In the genomic region with DNA sequence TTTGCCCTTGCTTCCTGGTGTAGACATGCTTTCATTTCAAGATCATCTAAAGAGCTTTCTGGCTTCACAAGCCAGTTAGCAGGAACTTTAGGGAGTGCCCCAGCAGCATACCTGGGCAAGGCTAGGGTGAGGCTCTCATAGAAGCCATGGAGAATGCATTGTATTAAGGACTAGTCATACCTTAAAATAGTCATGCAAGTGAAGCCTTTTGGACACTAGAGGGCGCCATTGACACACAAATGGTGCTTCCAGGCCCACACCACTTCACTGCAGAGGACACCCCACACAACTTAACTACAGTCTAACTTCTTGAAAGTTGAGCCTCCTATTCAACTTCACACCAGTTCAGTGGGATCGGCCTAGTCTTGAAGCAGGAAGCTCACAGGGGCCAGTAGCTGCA, we compare ENCODE assay signal across 7 mouse cellular contexts. TPM values are rescaled to one million over a fixed set of nuclear protein-coding genes. Genes with fewer than 3 reads are reported as not detected.
DNase-seq lines count a peak whose midpoint lies in the region; ATAC-seq lines count a peak whose summit lies in the region.

No protein-coding gene starts in this region.

- DNase-seq in adrenal gland, adult 2 months = peak; percentile 79
- peak; percentile 94 for DNase-seq in embryo, embryonic 10.5 days (ENCODE audit: low spot score)
- DNase-seq in gastrocnemius, postnatal 25 days = peak; percentile 58
- peak; percentile 86 for DNase-seq in intestine, embryonic 14.5 days (ENCODE audit: low spot score)
- DNase-seq in left cerebral cortex, postnatal 10 days (ENCODE audit: extremely low spot score in 1 of 2, low spot score in 2 of 2) = peak; percentile 83 to 84
- DNase-seq in mesoderm, embryonic 11.5 days (ENCODE audit: low read depth, low spot score) = peak; percentile 90
- peak; percentile 83 for DNase-seq in skeletal muscle tissue, adult 2 months (ENCODE audit: low read depth, low spot score)

- no peak overlapping the region for H3K9ac ChIP-seq in intestine, embryonic 14.5 days (ENCODE audit: low read length)

- intact Hi-C loops in left cerebral cortex, postnatal 10 days (cut with DNase I) = loop anchor here (5.0 to 10.0 kb wide), 2 partner anchors 152 to 379 kb away; no protein-coding TSS in a partner anchor

- no peaks in the 10 kb centered on the region for H3K36me3 ChIP-seq in intestine, embryonic 14.5 days (ENCODE audit: control insufficient read depth, insufficient read depth, low read length)

- no peaks in the 10 kb centered on the region for H3K27me3 ChIP-seq in intestine, embryonic 14.5 days (replicated peaks; ENCODE audit: control insufficient read depth, insufficient read depth, low read length)

- peak; percentile 82 for ATAC-seq in intestine, embryonic 14.5 days (replicated peaks; ENCODE audit: low FRiP score, low TSS enrichment, low read depth)

- no peak overlapping the region for H3K4me3 ChIP-seq in intestine, embryonic 14.5 days (ENCODE audit: low read depth, low read length)

- H3K4me2 ChIP-seq in intestine, embryonic 14.5 days (ENCODE audit: low read length) = no peak overlapping the region

- H3K27ac ChIP-seq in intestine, embryonic 14.5 days (ENCODE audit: low read depth) = no peak overlapping the region

- WGBS in intestine, embryonic 14.5 days = 4% methylated on average over 2 of the region's 2 CpGs

- peaks cover 2% of the 10 kb centered on the region; the same call in 1 of the 2 replicates for H3K4me1 ChIP-seq in intestine, embryonic 14.5 days (replicated peaks; ENCODE audit: control insufficient read depth, insufficient read depth, low read length)

- no peaks in the 10 kb centered on the region for H3K9me3 ChIP-seq in intestine, embryonic 14.5 days (ENCODE audit: control insufficient read depth, low read length)

RNA-seq across cellular contexts. Expression of gene Lta4h, which starts 27.5 kb away (rescaled TPM):
- 10 to 100 TPM; 57.5 to 62.4 TPM for total RNA-seq in adrenal gland, adult 2 months (2021)
- 71.2 and 83.1 TPM in 2 replicates for polyA plus RNA-seq in adrenal gland, adult 2 months (2012; rRNA removed)
- 10 to 100 TPM; 18.3 to 26.9 TPM for total RNA-seq in gastrocnemius, postnatal 25 days (2021)
- polyA plus RNA-seq in intestine, embryonic 14.5 days (2014; fragmentation: Nextera tagmentation; extraction: Ambion mirVana) = 249 and 276 TPM in 2 replicates
- 10 to 100 TPM; 76.5 to 77.9 TPM for total RNA-seq in left cerebral cortex, postnatal 10 days (2021)
